Mouse (Mus musculus) kidney, postnatal 0 days (tissue): ENCODE data around the gene Ifit1bl1. TPM values are rescaled to one million over a fixed set of nuclear protein-coding genes. Genes with fewer than 3 reads are reported as not detected.
"Not testable (repeated sequence)": the region's sequence is repeated elsewhere in the genome, so short reads cannot be mapped to it uniquely, and the experiment has no call there.

ENCODE experiments used
- ATAC-seq: fragments of 200-750 bp; cut with Nextera tagmentation; replicated peaks from 2 replicates; pipeline ENCODE4 v1.8.0; 2017; ENCODE audit warnings: low read depth, moderate number of reproducible peaks, moderate TSS enrichment, moderate library complexity; ENCODE audit not compliant: low FRiP score
- DNase-seq: peaks from one replicate; pipeline ENCODE4 v3.0.0-alpha.2; 2016; ENCODE audit warnings: low spot score
- H3K27ac ChIP-seq: fragments of 300-500 bp; sonication (generic); 2 replicates; pipeline ENCODE4 v1.5.1; 2014; ENCODE audit warnings: mild to moderate bottlenecking
- H3K27me3 ChIP-seq: fragments of 300-500 bp; sonication (generic); 2 replicates; pipeline ENCODE4 v1.6.1; 2014; ENCODE audit warnings: low read length, mixed read lengths; ENCODE audit not compliant: insufficient read depth
- H3K36me3 ChIP-seq: fragments of 300-500 bp; sonication (generic); 2 replicates; pipeline ENCODE4 v1.6.1; 2014; ENCODE audit warnings: low read length, mixed read lengths; ENCODE audit not compliant: insufficient read depth
- H3K4me1 ChIP-seq: fragments of 300-500 bp; sonication (generic); replicated peaks from 2 replicates; pipeline ENCODE4 v1.6.1; 2014; ENCODE audit warnings: antibody characterized with exemption, low read length, mixed read lengths; ENCODE audit not compliant: insufficient read depth
- H3K4me2 ChIP-seq: fragments of 300-500 bp; sonication (generic); 2 replicates; pipeline ENCODE4 v1.6.1; 2014; ENCODE audit warnings: mild to moderate bottlenecking, low read length, moderate library complexity, mixed read lengths
- H3K4me3 ChIP-seq: fragments of 300-500 bp; sonication (generic); replicated peaks from 2 replicates; pipeline ENCODE4 v1.5.1; 2014; ENCODE audit warnings: low read depth, low read length
- H3K9ac ChIP-seq: fragments of 300-500 bp; sonication (generic); 2 replicates; pipeline ENCODE4 v1.6.1; 2014; ENCODE audit warnings: low read depth, low read length
- H3K9me3 ChIP-seq: fragments of 300-500 bp; sonication (generic); replicated peaks from 2 replicates; pipeline ENCODE4 v1.6.1; 2016; ENCODE audit warnings: low read length, inconsistent platforms, mixed read lengths
- CTCF ChIP-seq: IDR thresholded peaks from 2 replicates; pipeline ENCODE4 v1.5.1; 2016; ENCODE audit warnings: antibody characterized with exemption, low read depth, mild to moderate bottlenecking, moderate library complexity
- WGBS: fragments of 180-500 bp; shearing (Covaris S2); extraction: QIAGEN DNeasy Blood & Tissue Kit; methylation state at CpG from one replicate; pipeline ENCODE4 v1.1.7; 2014; 5-methylcytosine and 5-hydroxymethylcytosine counted together
- polyA plus RNA-seq: library from polyadenylated mRNA; unstranded; fragments of >200 nt; fragmentation: Nextera tagmentation; extraction: Ambion mirVana; gene quantifications from 2 replicates; pipeline ENCODE4 v1.2.1, GENCODE M21; 2015

Ifit1bl1 gene
- polyA plus RNA-seq, 1 experiment from 2014 or later: 1.7 TPM

DNA sequence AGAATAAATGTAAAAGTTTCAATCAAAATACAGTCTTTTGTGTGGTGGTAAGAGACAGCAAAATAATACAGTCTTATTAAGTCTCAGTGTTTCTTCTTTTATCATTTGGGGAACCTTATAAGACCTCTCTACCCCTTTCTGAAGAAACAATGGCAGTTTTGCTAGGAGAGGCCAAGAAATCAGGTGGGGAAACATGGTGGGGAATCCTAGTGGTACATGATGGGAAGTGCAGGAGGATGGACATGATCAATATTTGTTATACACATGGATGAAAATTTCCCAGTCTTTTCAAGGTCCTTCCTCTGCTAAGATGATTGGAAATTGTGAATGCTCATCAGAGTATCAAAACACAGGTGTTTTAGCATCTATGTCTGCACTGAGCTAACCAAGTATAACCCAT lies 12.8 kb downstream of the Ifit1bl1 start:
- Histone ChIP-seq H3K4me1 (no peaks in the 10 kb centered on the region), H3K9me3 (no peaks in the 10 kb centered on the region), H3K27ac (no peak overlapping the region), H3K4me2 (no peak overlapping the region), H3K9ac (no peak overlapping the region), H3K4me3 (no peak overlapping the region), H3K27me3 (no peaks in the 10 kb centered on the region), H3K36me3 (no peaks in the 10 kb centered on the region)
- TF ChIP-seq CTCF: peak; percentile 25; the same call in 1 of the 2 replicates
- no peak for DNase-seq
- ATAC-seq: no peak

DNA sequence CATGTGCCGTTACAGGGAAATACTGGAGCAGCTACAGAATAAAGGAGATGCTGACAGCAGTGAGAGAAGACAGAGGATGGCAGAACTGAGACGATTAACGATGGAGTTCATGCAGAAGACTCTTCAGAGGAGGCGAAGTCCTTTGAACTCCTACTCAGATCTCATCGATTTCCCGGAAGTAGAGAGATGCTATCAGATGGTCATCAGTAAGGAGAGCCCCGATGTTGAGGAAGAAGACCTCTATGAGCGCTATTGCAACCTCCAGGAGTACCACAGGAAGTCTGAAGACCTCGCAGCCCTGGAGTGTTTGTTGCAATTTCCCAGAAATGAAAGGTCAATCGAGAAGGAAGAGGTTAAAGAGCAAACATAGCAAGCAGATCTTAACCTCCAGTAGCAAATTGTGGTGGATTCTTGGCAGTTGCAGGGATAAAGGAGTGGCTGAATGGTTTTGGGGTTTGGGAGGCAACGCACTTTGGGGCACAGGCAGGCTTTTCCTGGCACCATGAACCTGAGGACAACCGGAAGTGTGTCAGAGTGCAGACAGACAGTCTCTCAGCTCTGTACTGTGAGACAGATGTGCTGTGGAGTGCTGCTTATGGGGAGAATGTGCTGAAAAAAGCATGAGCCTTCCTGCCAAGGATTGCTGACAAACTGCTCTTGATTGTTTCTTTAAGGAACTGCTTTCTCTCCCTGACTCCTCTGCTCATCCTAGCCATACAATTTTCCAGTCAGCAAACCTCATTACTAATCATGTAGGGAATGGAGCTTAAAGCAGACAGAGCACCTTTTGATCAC lies 13.7 kb downstream of the Ifit1bl1 start:
- H3K36me3 ChIP-seq, H3K27ac ChIP-seq, H3K27me3 ChIP-seq, ATAC-seq, H3K4me1 ChIP-seq, DNase-seq, H3K9me3 ChIP-seq, H3K4me2 ChIP-seq, H3K4me3 ChIP-seq, H3K9ac ChIP-seq: not testable (repeated sequence)
- 69% methylated on average over 6 of the region's 12 CpGs for WGBS

DNA sequence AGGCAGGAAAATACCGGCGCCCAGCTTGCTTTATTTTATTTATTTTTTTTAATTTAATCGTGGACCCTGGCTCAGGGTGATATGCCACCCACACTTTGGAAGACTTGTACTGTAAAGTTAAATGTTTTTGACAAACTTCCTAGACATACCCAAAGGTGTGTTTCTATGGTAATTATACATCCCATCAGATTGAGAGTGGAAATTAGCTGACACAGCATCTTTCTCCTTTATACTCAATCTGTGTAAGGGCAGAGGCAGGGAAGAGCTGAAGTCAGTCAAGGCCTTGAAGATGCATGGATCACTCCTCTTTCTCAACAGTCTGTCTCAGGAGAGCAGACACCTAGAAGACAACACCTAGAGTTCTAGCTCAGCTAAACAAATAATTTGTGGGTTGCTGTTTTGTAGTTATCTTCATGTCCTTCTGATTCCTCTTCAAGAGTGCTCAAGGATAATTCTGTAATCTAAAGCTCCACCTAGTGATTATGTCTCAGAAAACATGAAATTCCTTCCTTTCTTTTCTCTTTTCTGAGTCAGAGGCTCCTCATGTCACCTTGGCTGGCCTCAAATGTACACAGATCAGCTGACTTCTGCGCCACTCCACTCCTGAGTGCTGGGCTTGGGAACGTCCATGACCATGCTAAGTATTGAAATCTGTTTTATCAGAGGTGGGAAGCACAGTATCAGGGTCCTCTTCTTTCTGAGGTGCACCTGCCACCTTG lies 15.9 kb downstream of the Ifit1bl1 start:
- not testable (repeated sequence) for DNase-seq, ATAC-seq, H3K4me2 ChIP-seq, H3K27me3 ChIP-seq, H3K4me3 ChIP-seq, H3K4me1 ChIP-seq, H3K9me3 ChIP-seq, H3K36me3 ChIP-seq, H3K27ac ChIP-seq, H3K9ac ChIP-seq
- WGBS: 77% methylated on average over 5 of the region's 5 CpGs
- peak; percentile 47 for TF ChIP-seq CTCF

DNA sequence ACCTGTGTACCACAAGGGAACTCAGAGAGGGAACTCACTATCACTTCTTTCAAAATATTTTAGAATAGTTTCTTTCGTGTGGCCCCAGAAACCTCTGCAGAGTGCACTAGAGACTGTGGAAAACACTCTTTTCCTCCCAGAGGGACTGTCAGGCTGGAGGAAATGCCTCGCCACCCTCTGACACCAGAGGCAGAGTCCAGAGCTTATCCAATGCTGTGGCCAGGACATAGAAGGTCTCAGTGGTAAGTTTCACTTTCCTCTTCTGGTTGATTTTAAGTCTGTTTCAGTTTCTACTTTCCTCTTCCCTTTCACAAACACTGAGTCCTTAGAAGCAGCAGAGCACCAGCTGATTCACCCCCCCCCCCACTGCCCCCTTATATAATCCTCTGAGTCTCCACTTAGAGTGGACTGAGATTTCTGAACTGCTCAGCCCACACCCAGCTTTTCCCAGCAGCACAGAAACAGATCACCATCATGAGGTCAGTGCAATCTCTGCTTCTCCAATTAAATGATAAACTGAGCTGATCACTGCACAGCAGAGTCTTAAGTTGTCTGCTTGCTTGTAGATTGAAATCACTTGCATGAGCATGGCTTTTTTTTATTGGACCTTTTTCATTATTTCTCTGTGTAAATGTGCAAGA lies 18.5 kb downstream of the Ifit1bl1 start, which contains the start of gene Ifit3:
Ifit3 (plus strand) TSS at position 406 of the 641 bp plus-strand sequence.
- WGBS: 22% methylated on average over 2 of the region's 2 CpGs
- H3K27me3 ChIP-seq: not testable (repeated sequence)

DNA sequence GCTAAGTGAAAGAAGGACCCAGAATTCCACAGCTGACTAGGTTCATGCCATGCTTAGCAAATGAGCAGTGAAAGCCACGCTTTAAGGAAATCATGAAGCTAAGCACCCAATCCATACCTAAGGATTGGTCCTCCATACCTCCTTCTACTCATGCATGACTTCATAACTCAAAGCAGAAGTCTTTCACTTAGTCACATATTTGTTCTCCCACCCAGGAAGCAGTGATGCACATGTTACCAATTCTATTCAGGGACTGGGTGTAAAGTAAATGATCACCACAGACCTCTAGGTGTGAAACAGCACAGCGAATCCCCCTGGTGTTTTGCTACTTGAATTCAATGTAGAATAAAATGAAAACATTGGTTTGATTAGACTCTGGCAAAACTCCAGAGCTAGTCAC lies 19.1 kb downstream of the Ifit1bl1 start:
- H3K9ac ChIP-seq, H3K27me3 ChIP-seq, H3K4me2 ChIP-seq, H3K4me1 ChIP-seq, H3K9me3 ChIP-seq, H3K36me3 ChIP-seq, DNase-seq, H3K4me3 ChIP-seq: not testable (repeated sequence)
- peak overlapping the region; percentile 68; the same call in 1 of the 2 replicates for H3K27ac ChIP-seq
- peak; percentile 80 for ATAC-seq
- WGBS: 61% methylated on average over 2 of the region's 2 CpGs

More for the DNA sequence above, 18.5 kb downstream of the Ifit1bl1 start, which contains the start of gene Ifit3:
- not testable (repeated sequence) for H3K4me2 ChIP-seq, DNase-seq, H3K36me3 ChIP-seq, H3K4me3 ChIP-seq, H3K4me1 ChIP-seq, H3K9me3 ChIP-seq, H3K9ac ChIP-seq
- peak within 1 kb of the TSS; percentile 68; the same call in 1 of the 2 replicates for H3K27ac ChIP-seq
- ATAC-seq: peak; percentile 76

DNA sequence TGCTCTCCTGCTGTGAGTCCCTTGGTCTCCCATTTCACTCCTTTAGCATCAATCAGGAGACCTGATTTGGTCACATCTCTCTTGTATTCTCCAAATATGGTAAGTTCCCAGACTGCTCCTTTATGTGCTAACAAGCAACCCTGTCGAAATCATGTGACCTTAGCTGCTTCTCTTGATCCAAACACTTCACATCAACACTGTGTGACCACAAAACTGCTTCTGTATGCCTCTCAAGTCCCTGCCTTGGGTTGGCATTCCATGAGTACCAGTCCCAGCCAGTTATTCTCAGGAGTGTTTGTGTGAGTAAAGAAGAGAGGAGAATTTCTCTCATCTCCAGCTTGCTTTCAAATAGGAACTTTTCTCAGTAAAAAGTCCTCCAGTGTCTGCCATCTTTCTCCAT lies 24.6 kb downstream of the Ifit1bl1 start:
- ATAC-seq (no peak), DNase-seq (no peak)
- no peak overlapping the region for H3K9ac ChIP-seq
- no peaks in the 10 kb centered on the region for H3K36me3 ChIP-seq
- H3K27ac ChIP-seq: no peak overlapping the region
- H3K4me3 ChIP-seq: no peak overlapping the region
- no peaks in the 10 kb centered on the region for H3K27me3 ChIP-seq
- H3K4me2 ChIP-seq: no peak overlapping the region
- 68% methylated on average over 1 of the region's 1 CpGs for WGBS
- no peaks in the 10 kb centered on the region for H3K9me3 ChIP-seq
- TF ChIP-seq CTCF: no peak
- no peaks in the 10 kb centered on the region for H3K4me1 ChIP-seq
